Mouse (Mus musculus) hindbrain, embryonic 16.5 days (tissue): ENCODE data around the gene Ric1. TPM values are rescaled to one million over a fixed set of nuclear protein-coding genes. Genes with fewer than 3 reads are reported as not detected.
"Not testable (repeated sequence)": the region's sequence is repeated elsewhere in the genome, so short reads cannot be mapped to it uniquely, and the experiment has no call there.

Experiments
- ATAC-seq: fragments of 200-750 bp; cut with Nextera tagmentation; 2 replicates; pipeline ENCODE4 v1.8.0; 2017; ENCODE audit warnings: moderate TSS enrichment, moderate library complexity
- H3K27ac ChIP-seq: fragments of 300-500 bp; sonication (generic); 2 replicates; pipeline ENCODE4 v1.5.1; 2014; ENCODE audit warnings: low read depth, mild to moderate bottlenecking, control low read depth, low read length, moderate library complexity
- H3K27me3 ChIP-seq: fragments of 300-500 bp; sonication (generic); replicated peaks from 2 replicates; pipeline ENCODE4 v1.6.1; 2014; ENCODE audit warnings: low read length; ENCODE audit not compliant: control insufficient read depth, insufficient read depth
- H3K36me3 ChIP-seq: fragments of 300-500 bp; sonication (generic); 2 replicates; pipeline ENCODE4 v1.6.1; 2014; ENCODE audit warnings: mild to moderate bottlenecking, low read length, moderate library complexity, mixed read lengths; ENCODE audit not compliant: control insufficient read depth, insufficient read depth
- H3K4me1 ChIP-seq: fragments of 300-500 bp; sonication (generic); 2 replicates; pipeline ENCODE4 v1.6.1; 2014; ENCODE audit warnings: low read depth, low read length; ENCODE audit not compliant: control insufficient read depth, insufficient read depth
- H3K4me2 ChIP-seq: fragments of 300-500 bp; sonication (generic); 2 replicates; pipeline ENCODE4 v1.6.1; 2014; ENCODE audit warnings: mild to moderate bottlenecking, low read length, control low read depth, moderate library complexity
- H3K4me3 ChIP-seq: fragments of 300-500 bp; sonication (generic); 2 replicates; pipeline ENCODE4 v1.5.1; 2014; ENCODE audit warnings: mild to moderate bottlenecking, low read length, control low read depth, moderate library complexity
- H3K9ac ChIP-seq: fragments of 300-500 bp; sonication (generic); 2 replicates; pipeline ENCODE4 v1.6.1; 2014; ENCODE audit warnings: low read depth, mild to moderate bottlenecking, control low read depth, low read length, moderate library complexity
- H3K9me3 ChIP-seq: fragments of 300-500 bp; sonication (generic); 2 replicates; pipeline ENCODE4 v1.6.1; 2014; ENCODE audit warnings: mild to moderate bottlenecking, low read length, moderate library complexity; ENCODE audit not compliant: control insufficient read depth
- WGBS: fragments of 180-500 bp; shearing (Covaris S2); extraction: QIAGEN DNeasy Blood & Tissue Kit; methylation state at CpG from one replicate; pipeline ENCODE4 v1.1.7; 2014; 5-methylcytosine and 5-hydroxymethylcytosine counted together
- polyA plus RNA-seq: library from polyadenylated mRNA; unstranded; fragments of >200 nt; fragmentation: Nextera tagmentation; extraction: Ambion mirVana; gene quantifications from 2 replicates; pipeline ENCODE4 v1.2.1, GENCODE M21; 2015

The Ric1 gene
- polyA plus RNA-seq, 1 experiment from 2014 or later, result 10.2 TPM

DNA sequence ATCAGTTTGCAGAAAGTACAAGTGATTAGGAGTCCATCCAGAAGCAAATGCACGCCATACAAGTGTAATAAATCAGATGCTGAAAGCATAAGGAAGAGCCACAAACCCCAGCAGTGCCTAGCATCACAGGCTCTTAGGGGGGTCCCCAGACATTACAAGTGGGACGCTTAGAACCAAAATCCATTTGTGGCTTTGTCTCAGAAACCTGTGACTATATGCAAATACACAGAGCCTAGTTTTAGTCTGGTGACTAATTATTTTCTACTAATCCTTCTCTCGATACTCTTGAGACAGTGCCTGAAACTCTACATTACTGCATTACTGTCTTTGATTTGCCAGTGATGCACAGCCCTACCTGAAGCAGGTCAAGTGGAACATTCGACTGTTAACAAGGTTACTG, 3.2 kb upstream of the Ric1 start:
- 85% methylated on average over 4 of the region's 4 CpGs for WGBS
- no peak overlapping the region for H3K4me3 ChIP-seq
- peaks cover 11% of the 10 kb centered on the region for H3K4me1 ChIP-seq
- no peaks in the 10 kb centered on the region for H3K9me3 ChIP-seq
- ATAC-seq, result no peak
- no peaks in the 10 kb centered on the region for H3K27me3 ChIP-seq
- no peak overlapping the region for H3K9ac ChIP-seq
- H3K4me2 ChIP-seq, result no peak overlapping the region
- H3K36me3 ChIP-seq, result no peaks in the 10 kb centered on the region
- no peak overlapping the region for H3K27ac ChIP-seq

GRCm38 (mm10) chr19:29520996-29521560, 1.0 kb upstream of the Ric1 start:
- no peak for ATAC-seq
- no peaks in the 10 kb centered on the region for H3K36me3 ChIP-seq
- no peaks in the 10 kb centered on the region for H3K27me3 ChIP-seq
- peak overlapping the region; percentile 77 for H3K4me2 ChIP-seq
- no peak overlapping the region for H3K27ac ChIP-seq
- no peaks in the 10 kb centered on the region for H3K9me3 ChIP-seq
- H3K4me1 ChIP-seq, result peaks cover 14% of the 10 kb centered on the region
- WGBS, result 44% methylated on average over 10 of the region's 10 CpGs
- no peak overlapping the region; the same call in 1 of the 2 replicates for H3K9ac ChIP-seq
- H3K4me3 ChIP-seq, result peak overlapping the region; percentile 93

- H3K36me3 ChIP-seq, result no peaks in the 10 kb centered on the region
- ATAC-seq, result peak; percentile 83
Measured at GRCm38 (mm10) chr19:29522445-29523229, 555 bp downstream of the Ric1 start.

DNA sequence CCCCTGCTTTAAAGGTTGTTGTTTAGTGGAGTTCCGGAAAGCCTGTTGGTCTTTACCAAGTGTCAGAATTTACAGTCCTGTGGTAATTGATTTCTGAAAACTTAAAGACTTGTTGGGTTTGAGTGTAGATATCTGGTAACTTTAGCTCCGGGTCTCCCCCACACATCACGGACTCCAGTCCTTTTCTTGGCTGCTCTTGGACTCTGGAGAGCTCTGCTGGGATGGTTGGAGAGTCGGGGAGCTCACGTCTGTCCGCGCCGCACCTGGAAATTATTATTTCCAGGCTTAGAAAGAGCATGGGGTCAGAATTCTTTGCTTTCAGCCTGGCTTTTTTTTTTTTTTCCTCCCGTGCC, 1.1 kb downstream of the Ric1 start:
- 0% methylated on average over 9 of the region's 9 CpGs for WGBS
- peak overlapping the region; percentile 93 for H3K4me3 ChIP-seq
- ATAC-seq, result no peak
- H3K4me2 ChIP-seq, result peak overlapping the region; percentile 86
- H3K9ac ChIP-seq, result peak overlapping the region; percentile 95
- no peaks in the 10 kb centered on the region for H3K27me3 ChIP-seq
- H3K27ac ChIP-seq, result peak overlapping the region; percentile 94; the same call in 1 of the 2 replicates
- H3K36me3 ChIP-seq, result no peaks in the 10 kb centered on the region
- no peaks in the 10 kb centered on the region for H3K9me3 ChIP-seq
- peaks cover 14% of the 10 kb centered on the region for H3K4me1 ChIP-seq

More at GRCm38 (mm10) chr19:29522445-29523229, 555 bp downstream of the Ric1 start:
- Histone ChIP-seq H3K27me3 (no peaks in the 10 kb centered on the region), H3K9me3 (no peaks in the 10 kb centered on the region), H3K4me1 (peaks cover 14% of the 10 kb centered on the region), H3K4me2 (peak overlapping the region; percentile 86), H3K9ac (peak overlapping the region; percentile 95), H3K27ac (peak overlapping the region; percentile 94), H3K4me3 (peak overlapping the region; percentile 93)
- WGBS, result under 1% methylated on average over 67 of the region's 92 CpGs

DNA sequence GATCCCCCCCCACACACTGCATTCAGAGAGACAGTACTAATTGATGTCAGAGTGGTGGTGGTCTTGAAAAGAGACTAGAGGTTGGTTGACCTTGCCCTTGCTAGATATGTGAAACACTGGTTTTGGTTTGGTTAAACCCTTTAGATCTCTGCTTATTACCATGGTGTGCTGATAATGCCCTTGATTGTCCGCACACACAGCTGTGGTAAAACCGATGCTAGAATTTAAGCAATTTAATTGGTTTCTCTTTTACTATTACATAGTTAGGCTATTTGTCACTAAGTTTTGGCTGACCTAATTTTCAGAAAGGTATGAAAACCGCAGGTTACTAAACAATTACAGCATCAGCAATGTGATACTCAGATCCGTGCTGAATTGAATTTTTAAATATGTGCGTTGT, 1.6 kb downstream of the Ric1 start:
- no peak for ATAC-seq
- peaks cover 1% of the 10 kb centered on the region; the same call in 1 of the 2 replicates for H3K9me3 ChIP-seq
- no peaks in the 10 kb centered on the region for H3K27me3 ChIP-seq
- no peak overlapping the region for H3K27ac ChIP-seq
- H3K4me1 ChIP-seq, result peaks cover 14% of the 10 kb centered on the region
- no peaks in the 10 kb centered on the region for H3K36me3 ChIP-seq
- peak overlapping the region; percentile 86 for H3K4me2 ChIP-seq
- H3K4me3 ChIP-seq, result peak overlapping the region; percentile 93
- peak overlapping the region; percentile 95; the same call in 1 of the 2 replicates for H3K9ac ChIP-seq
- WGBS, result 51% methylated on average over 5 of the region's 5 CpGs

GRCm38 (mm10) chr19:29524614-29525013, 2.5 kb downstream of the Ric1 start:
- H3K27me3 ChIP-seq, result no peaks in the 10 kb centered on the region
- H3K4me1 ChIP-seq, result peaks cover 14% of the 10 kb centered on the region
- ATAC-seq, result no peak
- 65% methylated on average over 4 of the region's 4 CpGs for WGBS
- H3K4me2 ChIP-seq, result no peak overlapping the region
- no peak overlapping the region for H3K4me3 ChIP-seq
- no peak overlapping the region for H3K9ac ChIP-seq
- H3K36me3 ChIP-seq, result no peaks in the 10 kb centered on the region
- peaks cover 4% of the 10 kb centered on the region; the same call in 1 of the 2 replicates for H3K9me3 ChIP-seq
- no peak overlapping the region for H3K27ac ChIP-seq

DNA sequence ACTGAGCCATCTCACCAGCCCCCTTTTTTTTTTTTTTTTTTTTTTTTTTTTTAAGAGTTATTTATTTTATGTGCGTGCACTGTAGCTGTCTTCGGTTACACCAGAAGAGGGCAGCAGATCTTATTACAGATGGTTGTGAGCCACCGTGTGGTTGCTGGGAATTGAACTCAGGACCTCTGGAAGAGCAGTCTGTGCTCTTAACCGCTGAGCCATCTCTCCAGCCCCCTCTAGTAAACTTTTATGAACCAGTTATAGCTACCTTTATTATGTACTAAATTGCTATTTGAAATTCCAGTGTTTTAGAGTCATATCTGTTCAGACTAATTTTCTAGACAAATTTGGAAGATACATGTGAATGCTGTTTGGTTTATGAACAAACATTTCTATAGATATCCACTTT, 3.5 kb downstream of the Ric1 start:
- peaks cover 14% of the 10 kb centered on the region for H3K4me1 ChIP-seq
- H3K36me3 ChIP-seq, H3K9ac ChIP-seq, H3K4me2 ChIP-seq, H3K27me3 ChIP-seq, ATAC-seq, H3K4me3 ChIP-seq, H3K9me3 ChIP-seq, H3K27ac ChIP-seq: not testable (repeated sequence)
- WGBS, result 94% methylated on average over 4 of the region's 4 CpGs

GRCm38 (mm10) chr19:29526837-29527236, 4.8 kb downstream of the Ric1 start:
- H3K27ac ChIP-seq, result no peak overlapping the region

GRCm38 (mm10) chr19:29527299-29527698, 5.2 kb downstream of the Ric1 start:
- peaks cover 11% of the 10 kb centered on the region for H3K4me1 ChIP-seq
- H3K27me3 ChIP-seq, result no peaks in the 10 kb centered on the region
- no peak overlapping the region for H3K4me3 ChIP-seq
- H3K4me2 ChIP-seq, result no peak overlapping the region
- no peak overlapping the region for H3K9ac ChIP-seq
- H3K27ac ChIP-seq, result no peak overlapping the region
- 97% methylated on average over 4 of the region's 4 CpGs for WGBS
- H3K9me3 ChIP-seq, result peaks cover 4% of the 10 kb centered on the region; the same call in 1 of the 2 replicates
- no peaks in the 10 kb centered on the region for H3K36me3 ChIP-seq
- no peak for ATAC-seq

More at GRCm38 (mm10) chr19:29526837-29527236, 4.8 kb downstream of the Ric1 start:
- Histone ChIP-seq H3K4me2 (no peak overlapping the region), H3K9me3 (peaks cover 4% of the 10 kb centered on the region; the same call in 1 of the 2 replicates), H3K9ac (no peak overlapping the region), H3K27me3 (no peaks in the 10 kb centered on the region), H3K36me3 (no peaks in the 10 kb centered on the region), H3K4me3 (no peak overlapping the region), H3K4me1 (peaks cover 11% of the 10 kb centered on the region)
- ATAC-seq, result no peak
